Mouse (Mus musculus): ENCODE measurements at regions not wholly inside any gene's neighbourhood (a gene's known extent, or its start where the extent isn't known, plus 50 kb on each side); places are given as distances from the start of the nearest gene placed in this dataset.

DNA sequence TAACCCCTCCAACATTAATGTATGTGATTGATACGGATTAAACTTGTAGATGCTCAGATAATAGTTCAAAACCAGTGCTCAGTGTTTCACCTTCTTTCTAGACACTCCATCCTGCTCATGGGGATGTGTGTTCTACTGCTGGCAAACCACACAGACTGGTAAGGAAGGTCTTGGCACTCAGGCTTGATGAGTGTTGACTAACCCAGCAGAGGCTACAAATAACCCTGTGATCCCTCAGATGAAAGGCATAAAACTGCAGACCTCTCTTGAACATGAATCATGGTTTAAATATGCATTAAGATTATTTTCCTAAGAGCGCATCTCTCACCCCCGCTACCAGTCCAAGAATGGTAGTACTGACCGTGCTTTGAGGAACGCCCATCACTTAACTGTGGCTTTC lies 83.9 kb upstream of the Cnksr3 start:
- no peak for TF ChIP-seq CTCF (IDR thresholded peaks at IDR 0.05; ENCODE audit: low read depth, low read length)
- TF ChIP-seq GATA1 (IDR thresholded peaks at IDR 0.05; ENCODE audit: borderline replicate concordance, low read length) = no peak
